Mouse (Mus musculus) liver (tissue): ENCODE results near the gene Olfr995.

Source experiments
- DNase-seq: peaks from one replicate; pipeline ENCODE4 v3.0.0-alpha.2; 2020; ENCODE audit warnings: mixed read lengths

The Olfr995 gene

GRCm38 (mm10) chr2:85443539-85443938 is at the start of gene Olfr995:
Gene Olfr995, minus strand, starts transcription at chr2:85443639.
- DNase-seq, result no peak

GRCm38 (mm10) chr2:85490396-85490795 is 47.0 kb upstream of the Olfr995 start:
- DNase-seq, result no peak

GRCm38 (mm10) chr2:85466801-85467325 is 23.4 kb upstream of the Olfr995 start:
- no peak for DNase-seq

GRCm38 (mm10) chr2:85442546-85442945 is 893 bp downstream of the Olfr995 start:
- DNase-seq, result no peak

- DNase-seq, result no peak
These were observed 7.1 kb downstream of the Olfr995 start, which contains the start of gene Olfr994 for GRCm38 (mm10) chr2:85436351-85436750. Gene Olfr994, minus strand, starts transcription at chr2:85436451.

GRCm38 (mm10) chr2:85425893-85426292 is 17.5 kb downstream of the Olfr995 start:
- DNase-seq, result no peak

GRCm38 (mm10) chr2:85414777-85415176 is 28.7 kb downstream of the Olfr995 start, which contains the start of gene Olfr993:
Gene Olfr993, minus strand, starts transcription at chr2:85414877.
- DNase-seq, result no peak

- no peak for DNase-seq
These were observed 34.1 kb downstream of the Olfr995 start, which contains the start of gene Olfr992 for GRCm38 (mm10) chr2:85409369-85409768. Gene Olfr992, minus strand, starts transcription at chr2:85409469.
